Mouse (Mus musculus) embryonic facial prominence, embryonic 13.5 days (tissue): ENCODE results near the gene Srarp. TPM values are rescaled to one million over a fixed set of nuclear protein-coding genes. Genes with fewer than 3 reads are reported as not detected.
A peak's percentile ranks its signal among the peaks of the same experiment; 100 is the strongest.

Source experiments
- ATAC-seq: fragments of 200-750 bp; cut with Nextera tagmentation; 2 replicates; pipeline ENCODE4 v1.8.0; 2017; ENCODE audit warnings: low read depth; ENCODE audit not compliant: insufficient number of reproducible peaks, insufficient read depth, low FRiP score, low TSS enrichment
- H3K27ac ChIP-seq: fragments of 300-500 bp; sonication (generic); 2 replicates; pipeline ENCODE4 v1.5.1; 2015; ENCODE audit warnings: moderate library complexity, mild to moderate bottlenecking, inconsistent platforms
- H3K27me3 ChIP-seq: fragments of 300-500 bp; sonication (generic); 2 replicates; pipeline ENCODE4 v1.6.1; 2015; ENCODE audit warnings: mild to moderate bottlenecking, inconsistent platforms
- H3K36me3 ChIP-seq: fragments of 300-500 bp; sonication (generic); 2 replicates; pipeline ENCODE4 v1.6.1; 2015; ENCODE audit warnings: mild to moderate bottlenecking, inconsistent platforms
- H3K4me1 ChIP-seq: fragments of 300-500 bp; sonication (generic); 2 replicates; pipeline ENCODE4 v1.6.1; 2015; ENCODE audit warnings: inconsistent platforms
- H3K4me2 ChIP-seq: fragments of 300-500 bp; sonication (generic); 2 replicates; pipeline ENCODE4 v1.6.1; 2015; ENCODE audit warnings: moderate library complexity, mild to moderate bottlenecking, inconsistent platforms
- H3K4me3 ChIP-seq: fragments of 300-500 bp; sonication (generic); 2 replicates; pipeline ENCODE4 v1.5.1; 2015; ENCODE audit warnings: mild to moderate bottlenecking, inconsistent platforms
- H3K9ac ChIP-seq: fragments of 300-500 bp; sonication (generic); 2 replicates; pipeline ENCODE4 v1.6.1; 2015; ENCODE audit warnings: mild to moderate bottlenecking, inconsistent platforms
- H3K9me3 ChIP-seq: fragments of 300-500 bp; sonication (generic); 2 replicates; pipeline ENCODE4 v1.6.1; 2016; ENCODE audit warnings: inconsistent platforms
- WGBS: fragments of 180-500 bp; shearing (Covaris S2); methylation state at CpG from one replicate; pipeline ENCODE4 v1.1.7; 2015; ENCODE audit warnings: mixed read lengths; 5-methylcytosine and 5-hydroxymethylcytosine counted together
- polyA plus RNA-seq: library from polyadenylated mRNA; unstranded; fragments of >200 nt; fragmentation: Nextera tagmentation; extraction: Ambion mirVana; gene quantifications from 2 replicates; pipeline ENCODE4 v1.2.1, GENCODE M21; 2015

The Srarp gene
- polyA plus RNA-seq, 1 experiment from 2014 or later: not detected

DNA sequence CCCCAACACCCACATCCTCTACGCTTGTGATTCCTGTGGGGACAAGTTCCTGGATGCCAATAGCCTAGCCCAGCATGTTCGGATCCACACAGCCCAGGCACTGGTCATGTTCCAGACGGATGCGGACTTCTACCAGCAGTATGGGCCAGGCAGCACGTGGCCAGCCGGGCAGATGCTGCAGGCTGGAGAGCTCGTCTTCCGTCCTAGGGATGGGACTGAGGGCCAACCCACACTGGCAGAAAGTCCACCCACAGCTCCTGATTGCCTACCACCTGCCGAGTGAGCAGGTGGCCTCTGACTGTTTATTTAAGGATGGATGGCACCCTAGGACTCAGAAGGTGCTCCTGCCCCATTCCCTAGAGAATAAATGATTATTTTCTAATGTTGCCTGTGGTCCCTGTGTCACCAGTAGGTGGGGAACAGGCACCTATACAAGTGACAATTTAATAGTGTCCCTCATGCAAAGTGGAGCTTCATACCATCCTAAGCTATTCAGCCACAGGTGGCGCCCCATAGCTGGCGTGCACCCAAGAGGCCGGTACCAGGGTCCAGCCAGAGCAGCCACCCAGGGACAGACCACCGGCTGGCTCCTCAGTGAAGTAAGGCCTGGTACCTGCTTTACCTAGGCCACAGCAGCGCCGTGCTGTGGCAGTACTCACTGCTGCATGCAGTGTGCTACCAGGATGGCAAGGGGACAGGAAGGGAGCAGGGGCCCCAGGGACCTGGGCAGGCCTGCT lies 31.1 kb upstream of the Srarp start:
- Histone ChIP-seq H3K4me1 (no peaks in the 10 kb centered on the region), H3K9me3 (no peaks in the 10 kb centered on the region), H3K4me3 (no peak overlapping the region), H3K27me3 (no peaks in the 10 kb centered on the region), H3K36me3 (peaks cover 97% of the 10 kb centered on the region), H3K4me2 (no peak overlapping the region), H3K27ac (no peak overlapping the region), H3K9ac (no peak overlapping the region)
- WGBS: 86% methylated on average over 15 of the region's 15 CpGs
- no peak for ATAC-seq

DNA sequence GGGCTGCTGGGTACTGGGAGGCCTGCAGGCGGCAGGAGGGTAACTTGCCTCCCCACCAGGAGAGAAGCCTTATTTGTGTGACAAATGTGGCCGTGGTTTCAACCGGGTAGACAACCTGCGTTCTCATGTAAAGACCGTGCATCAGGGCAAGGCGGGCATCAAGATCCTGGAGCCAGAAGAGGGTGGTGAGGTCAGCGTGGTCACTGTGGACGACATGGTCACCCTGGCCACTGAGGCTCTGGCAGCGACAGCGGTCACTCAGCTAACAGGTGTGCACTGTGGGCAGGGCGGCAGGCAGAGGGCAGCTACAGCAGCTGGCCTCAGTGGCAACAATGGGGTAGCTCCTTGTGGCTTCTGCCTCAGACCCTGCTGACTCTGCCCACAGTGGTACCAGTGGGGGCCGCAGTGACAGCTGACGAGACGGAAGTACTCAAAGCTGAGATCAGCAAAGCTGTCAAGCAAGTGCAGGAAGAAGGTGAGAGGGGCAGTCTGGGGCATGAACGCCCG lies 30.4 kb upstream of the Srarp start:
- Histone ChIP-seq H3K9me3 (no peaks in the 10 kb centered on the region), H3K27me3 (no peaks in the 10 kb centered on the region), H3K4me3 (no peak overlapping the region), H3K27ac (no peak overlapping the region), H3K36me3 (peaks cover 97% of the 10 kb centered on the region), H3K9ac (no peak overlapping the region), H3K4me1 (no peaks in the 10 kb centered on the region), H3K4me2 (no peak overlapping the region)
- ATAC-seq: no peak
- WGBS: 87% methylated on average over 16 of the region's 16 CpGs

DNA sequence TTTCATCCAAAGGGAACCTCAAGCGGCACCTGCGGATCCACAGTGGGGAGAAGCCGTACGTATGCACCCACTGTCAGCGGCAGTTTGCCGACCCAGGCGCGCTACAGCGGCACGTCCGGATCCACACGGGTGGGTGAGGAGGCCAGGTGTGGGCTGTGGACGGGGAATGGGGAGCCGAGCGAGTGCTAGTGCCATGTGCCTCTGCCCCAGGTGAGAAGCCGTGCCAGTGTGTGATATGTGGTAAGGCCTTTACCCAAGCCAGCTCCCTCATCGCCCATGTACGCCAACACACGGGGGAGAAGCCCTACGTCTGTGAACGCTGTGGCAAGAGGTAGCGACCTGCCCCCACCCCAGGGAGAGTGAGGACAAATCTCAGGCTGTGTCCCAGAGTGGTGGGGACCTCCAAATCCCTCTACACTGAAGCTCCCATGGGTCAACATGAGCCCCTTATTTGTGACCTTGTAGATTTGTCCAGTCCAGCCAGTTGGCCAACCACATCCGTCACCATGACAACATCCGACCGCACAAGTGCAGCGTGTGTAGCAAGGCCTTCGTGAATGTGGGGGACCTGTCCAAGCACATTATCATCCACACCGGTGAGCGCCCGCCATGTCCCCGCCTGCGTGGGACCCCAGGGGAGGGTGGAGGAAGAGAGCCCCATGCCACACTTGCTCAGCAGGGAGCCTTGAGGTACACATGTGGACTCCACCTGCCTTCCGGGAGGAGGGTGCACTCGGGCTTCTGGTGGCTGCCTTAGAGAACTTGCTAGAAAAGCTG lies 29.8 kb upstream of the Srarp start:
- no peak overlapping the region for H3K27ac ChIP-seq
- ATAC-seq: no peak
- H3K4me2 ChIP-seq: no peak overlapping the region
- no peak overlapping the region for H3K9ac ChIP-seq
- H3K4me3 ChIP-seq: no peak overlapping the region
- H3K4me1 ChIP-seq: no peaks in the 10 kb centered on the region
- 93% methylated on average over 34 of the region's 34 CpGs for WGBS
- peaks cover 97% of the 10 kb centered on the region for H3K36me3 ChIP-seq
- no peaks in the 10 kb centered on the region for H3K9me3 ChIP-seq
- no peaks in the 10 kb centered on the region for H3K27me3 ChIP-seq

DNA sequence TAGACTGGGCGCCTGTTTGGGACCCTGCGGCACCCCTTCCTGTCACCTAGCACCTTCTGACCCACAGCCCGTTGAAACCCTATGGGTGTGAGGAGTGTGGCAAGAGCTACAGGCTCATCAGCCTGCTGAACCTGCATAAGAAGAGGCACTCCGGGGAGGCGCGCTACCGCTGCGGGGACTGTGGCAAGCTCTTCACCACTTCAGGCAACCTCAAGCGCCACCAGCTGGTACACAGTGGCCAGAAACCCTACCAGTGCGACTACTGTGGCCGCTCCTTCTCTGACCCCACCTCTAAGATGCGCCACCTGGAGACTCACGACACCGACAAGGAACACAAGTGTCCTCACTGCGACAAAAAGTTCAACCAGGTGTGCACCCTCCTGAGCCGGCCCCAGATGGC lies 28.8 kb upstream of the Srarp start:
- H3K4me3 ChIP-seq: no peak overlapping the region
- no peaks in the 10 kb centered on the region for H3K27me3 ChIP-seq
- H3K4me2 ChIP-seq: no peak overlapping the region
- peaks cover 93% of the 10 kb centered on the region for H3K36me3 ChIP-seq
- no peaks in the 10 kb centered on the region for H3K4me1 ChIP-seq
- no peak for ATAC-seq
- H3K27ac ChIP-seq: no peak overlapping the region
- WGBS: 81% methylated on average over 16 of the region's 16 CpGs
- H3K9ac ChIP-seq: no peak overlapping the region
- H3K9me3 ChIP-seq: no peaks in the 10 kb centered on the region

DNA sequence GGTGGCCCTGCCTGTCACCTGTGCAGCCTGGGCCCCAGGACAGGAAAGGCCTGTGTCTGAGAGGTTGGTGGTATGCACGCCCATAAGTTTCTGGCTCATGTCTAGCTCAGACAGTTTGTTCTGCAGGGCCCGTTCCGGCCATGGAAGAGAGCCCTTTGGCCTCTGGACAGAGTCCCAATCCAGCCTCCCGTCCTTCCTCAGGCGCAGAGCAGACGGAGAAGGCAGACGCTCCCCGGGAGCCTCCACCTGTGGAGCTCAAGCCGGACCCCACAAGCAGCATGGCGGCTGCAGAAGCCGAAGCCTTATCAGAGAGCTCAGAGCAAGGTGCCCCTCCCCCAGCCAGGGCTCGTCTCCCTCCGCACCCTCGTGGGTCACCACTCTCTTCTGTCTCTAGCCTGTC lies 27.6 kb upstream of the Srarp start:
- no peak overlapping the region for H3K9ac ChIP-seq
- peaks cover 84% of the 10 kb centered on the region for H3K36me3 ChIP-seq
- no peak overlapping the region for H3K4me2 ChIP-seq
- peaks cover 8% of the 10 kb centered on the region for H3K4me1 ChIP-seq
- no peak overlapping the region for H3K27ac ChIP-seq
- H3K4me3 ChIP-seq: no peak overlapping the region
- 83% methylated on average over 14 of the region's 14 CpGs for WGBS
- ATAC-seq: no peak
- H3K27me3 ChIP-seq: no peaks in the 10 kb centered on the region
- no peaks in the 10 kb centered on the region for H3K9me3 ChIP-seq

DNA sequence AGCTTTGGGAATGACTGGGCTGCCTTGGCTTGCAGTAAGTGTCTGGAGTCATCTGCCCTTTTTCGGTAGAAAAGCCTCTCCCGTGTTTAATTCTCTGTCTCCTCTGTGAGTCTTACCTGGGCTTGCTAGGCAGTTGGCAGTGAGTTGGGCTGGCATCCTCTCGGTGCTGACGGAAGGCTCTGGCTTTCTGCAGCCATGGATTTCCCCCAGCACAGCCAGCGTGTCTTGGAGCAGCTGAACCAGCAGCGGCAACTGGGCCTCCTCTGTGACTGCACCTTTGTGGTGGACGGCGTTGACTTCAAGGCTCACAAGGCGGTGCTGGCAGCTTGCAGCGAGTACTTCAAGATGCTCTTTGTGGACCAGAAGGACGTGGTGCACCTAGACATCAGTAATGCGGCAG lies 25.7 kb upstream of the Srarp start:
- no peak for ATAC-seq
- Histone ChIP-seq H3K4me2 (no peak overlapping the region), H3K36me3 (peaks cover 69% of the 10 kb centered on the region), H3K9ac (no peak overlapping the region), H3K9me3 (no peaks in the 10 kb centered on the region), H3K4me3 (no peak overlapping the region), H3K27me3 (no peaks in the 10 kb centered on the region), H3K4me1 (peaks cover 17% of the 10 kb centered on the region), H3K27ac (0 out of 2 replicates have a peak overlapping the region, but pooled peaks have one; percentile 2)
- 92% methylated on average over 12 of the region's 12 CpGs for WGBS

DNA sequence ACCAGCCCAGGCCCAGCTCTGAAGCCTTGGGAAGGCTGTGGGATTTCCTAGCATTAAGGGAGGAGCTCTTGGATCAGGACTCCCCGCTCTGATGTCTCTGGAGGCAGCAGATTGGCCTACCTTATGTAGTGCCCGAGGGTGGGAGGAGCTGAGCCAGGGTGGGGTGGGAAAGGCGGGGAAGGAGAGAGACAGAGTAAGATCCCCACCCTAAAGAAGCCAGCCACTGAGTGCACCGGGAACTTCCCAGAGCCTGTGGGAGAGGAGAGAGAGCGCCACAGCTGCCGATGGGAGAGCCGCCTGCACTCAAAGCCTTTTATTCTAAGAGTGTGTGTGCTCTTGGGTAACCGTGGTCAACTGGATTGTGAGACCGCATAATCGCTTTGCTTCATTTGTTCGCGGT lies 25.2 kb upstream of the Srarp start:
- Histone ChIP-seq H3K27ac (0 out of 2 replicates have a peak overlapping the region, but pooled peaks have one; percentile 2), H3K9ac (no peak overlapping the region), H3K4me1 (peaks cover 17% of the 10 kb centered on the region), H3K9me3 (no peaks in the 10 kb centered on the region), H3K4me2 (no peak overlapping the region), H3K4me3 (no peak overlapping the region), H3K27me3 (no peaks in the 10 kb centered on the region), H3K36me3 (peaks cover 66% of the 10 kb centered on the region)
- WGBS: 69% methylated on average over 12 of the region's 12 CpGs
- no peak for ATAC-seq

DNA sequence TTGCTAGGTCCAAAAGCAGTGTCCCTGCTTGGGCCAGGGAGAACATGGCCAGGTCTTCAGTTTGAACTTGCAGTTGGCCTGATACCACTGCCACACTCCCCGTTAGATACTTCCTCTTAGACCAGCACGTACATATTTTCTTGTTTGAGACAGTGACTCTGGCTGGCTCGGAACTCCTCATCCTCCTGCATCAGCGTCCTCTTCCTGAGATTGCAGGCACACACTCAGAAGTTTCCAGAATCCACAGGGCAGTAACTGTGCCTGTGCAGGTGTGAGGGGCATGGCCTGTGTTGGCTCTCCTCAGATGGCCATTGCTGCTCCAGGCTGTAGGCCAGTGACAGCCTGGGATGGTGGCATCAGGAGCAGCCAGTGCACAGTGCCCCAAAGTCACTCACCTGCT lies 24.6 kb upstream of the Srarp start:
- WGBS: 92% methylated on average over 4 of the region's 4 CpGs
- peaks cover 17% of the 10 kb centered on the region for H3K4me1 ChIP-seq
- H3K36me3 ChIP-seq: peaks cover 66% of the 10 kb centered on the region
- no peak overlapping the region for H3K27ac ChIP-seq
- no peaks in the 10 kb centered on the region for H3K27me3 ChIP-seq
- H3K9me3 ChIP-seq: no peaks in the 10 kb centered on the region
- H3K9ac ChIP-seq: no peak overlapping the region
- H3K4me2 ChIP-seq: no peak overlapping the region
- H3K4me3 ChIP-seq: no peak overlapping the region
- no peak for ATAC-seq

DNA sequence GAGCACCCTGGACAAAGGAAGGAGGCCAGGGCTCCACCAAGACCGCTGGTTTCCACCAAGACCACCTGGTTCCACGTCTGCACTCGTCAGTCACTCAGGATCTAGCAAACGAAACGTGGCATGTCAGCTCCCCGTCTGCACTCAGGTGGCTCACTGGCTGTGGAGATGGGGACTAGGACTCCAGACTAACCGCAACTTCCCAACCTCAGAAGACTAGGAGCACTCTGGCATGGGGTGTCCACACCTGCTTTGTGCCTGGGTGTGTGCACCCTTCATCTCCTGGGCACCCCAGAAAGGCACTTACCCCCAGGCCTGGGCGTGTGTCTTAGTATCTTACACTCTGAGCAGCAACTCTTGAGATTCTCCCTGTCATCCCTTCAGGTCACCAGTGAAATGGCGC lies 23.9 kb upstream of the Srarp start:
- peaks cover 59% of the 10 kb centered on the region for H3K36me3 ChIP-seq
- 84% methylated on average over 9 of the region's 9 CpGs for WGBS

DNA sequence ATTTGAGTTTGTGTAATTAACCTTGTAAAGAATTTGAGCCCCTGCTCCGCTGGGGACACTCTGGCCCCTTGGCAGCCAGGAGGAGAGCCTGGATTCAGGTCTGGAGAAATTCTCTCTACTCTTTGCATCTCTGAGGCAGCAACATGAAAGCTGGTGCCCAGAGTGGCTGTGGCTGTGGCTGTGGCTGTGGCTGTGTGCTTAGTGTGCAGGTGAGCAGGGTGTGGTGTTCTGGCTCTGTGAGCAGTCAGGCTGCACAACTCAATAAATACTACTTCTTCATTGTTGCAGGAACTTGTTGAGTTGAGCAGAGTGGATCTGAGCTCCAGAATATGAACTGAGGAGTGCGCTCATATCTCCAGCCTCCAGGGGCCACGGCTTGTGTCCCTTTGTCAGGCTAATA lies 23.0 kb upstream of the Srarp start:
- Histone ChIP-seq H3K27me3 (no peaks in the 10 kb centered on the region), H3K9ac (peak overlapping the region; percentile 62), H3K4me2 (no peak overlapping the region), H3K9me3 (no peaks in the 10 kb centered on the region), H3K36me3 (peaks cover 51% of the 10 kb centered on the region), H3K4me3 (no peak overlapping the region), H3K4me1 (peaks cover 17% of the 10 kb centered on the region), H3K27ac (peak overlapping the region; percentile 68)
- no peak for ATAC-seq
- 67% methylated on average over 3 of the region's 3 CpGs for whole genome bisulfite sequencing

More for the DNA sequence above, 23.9 kb upstream of the Srarp start:
- H3K4me1 ChIP-seq: peaks cover 17% of the 10 kb centered on the region
- H3K9me3 ChIP-seq: no peaks in the 10 kb centered on the region
- H3K4me2 ChIP-seq: no peak overlapping the region
- no peak overlapping the region for H3K9ac ChIP-seq
- no peak overlapping the region for H3K27ac ChIP-seq
- no peaks in the 10 kb centered on the region for H3K27me3 ChIP-seq
- H3K4me3 ChIP-seq: no peak overlapping the region
- ATAC-seq: no peak

DNA sequence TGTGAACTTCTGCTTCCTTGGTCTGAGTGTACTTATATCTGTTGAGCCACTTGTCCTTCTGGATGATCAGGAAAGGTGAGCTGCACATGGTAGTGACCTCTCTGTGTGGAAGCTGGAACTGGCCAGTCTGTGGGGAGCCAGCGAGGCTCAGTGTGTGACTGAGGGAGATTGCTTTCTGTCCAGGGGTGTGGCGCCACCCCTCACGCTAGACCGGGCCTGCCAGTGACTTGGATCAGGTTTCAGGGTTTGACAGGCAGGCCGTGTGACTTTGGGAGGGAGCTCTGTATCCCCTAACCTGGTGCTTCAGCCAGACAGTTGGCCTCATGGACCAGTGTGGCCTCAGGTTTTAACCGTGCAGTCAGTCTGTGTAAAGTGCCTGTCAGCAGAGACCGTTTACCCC lies 22.3 kb upstream of the Srarp start:
- WGBS: 11% methylated on average over 7 of the region's 7 CpGs
- Histone ChIP-seq H3K27me3 (no peaks in the 10 kb centered on the region), H3K9ac (peak overlapping the region; percentile 62), H3K4me3 (no peak overlapping the region), H3K4me1 (peaks cover 17% of the 10 kb centered on the region), H3K9me3 (no peaks in the 10 kb centered on the region), H3K4me2 (peak overlapping the region; percentile 26), H3K27ac (peak overlapping the region; percentile 68), H3K36me3 (peaks cover 50% of the 10 kb centered on the region)
- no peak for ATAC-seq
